Mouse (Mus musculus) MEL (cell line): Measurements from ENCODE around the gene Isg20l2. TPM values are rescaled to one million over a fixed set of nuclear protein-coding genes. Genes with fewer than 3 reads are reported as not detected.

Experiments used
- DNase-seq: peaks from one replicate; pipeline ENCODE4 v3.0.0; 2011; ENCODE audit warnings: low read depth, low spot score
- H3K27ac ChIP-seq: 2 replicates; pipeline ENCODE4 v1.5.1; 2012; ENCODE audit warnings: low read depth, mild to moderate bottlenecking, control low read depth, low read length, moderate library complexity; ENCODE audit not compliant: control insufficient read depth
- H3K27me3 ChIP-seq, 2 experiments: fragments of 150-350 bp in 1 of 2; sonication (generic) in 1 of 2; 2 replicates each; pipeline ENCODE4 v1.6.1; 2012; ENCODE audit warnings: low read length in 2 of 2, mild to moderate bottlenecking in 2 of 2, improper control_type of control experiment in 1 of 2, moderate library complexity in 1 of 2; ENCODE audit not compliant: insufficient read depth in 2 of 2, control insufficient read depth in 1 of 2
- H3K36me3 ChIP-seq, 2 experiments: 2 replicates each; pipeline ENCODE4 v1.6.1; 2012 to 2014; ENCODE audit warnings: low read length in 2 of 2, improper control_type of control experiment in 1 of 2, inconsistent platforms in 1 of 2, mild to moderate bottlenecking in 1 of 2; ENCODE audit not compliant: insufficient read depth in 2 of 2, control insufficient read depth in 1 of 2
- H3K4me1 ChIP-seq, 2 experiments: fragments of 150-350 bp in 1 of 2; sonication (generic) in 1 of 2; 2 replicates each; pipeline ENCODE4 v1.6.1; 2012; ENCODE audit warnings: low read length in 2 of 2, improper control_type of control experiment in 1 of 2, mild to moderate bottlenecking in 1 of 2; ENCODE audit not compliant: insufficient read depth in 2 of 2, control insufficient read depth in 1 of 2
- H3K4me3 ChIP-seq, 2 experiments: fragments of 150-350 bp in 1 of 2; sonication (generic) in 1 of 2; 2 replicates each; pipeline ENCODE4 v1.5.1; 2012; ENCODE audit warnings: low read depth in 2 of 2, low read length in 2 of 2, mild to moderate bottlenecking in 2 of 2, moderate library complexity in 2 of 2, control low read depth in 1 of 2, improper control_type of control experiment in 1 of 2; ENCODE audit not compliant: control insufficient read depth in 1 of 2, insufficient read depth in 1 of 2
- H3K79me2 ChIP-seq: 2 replicates; pipeline ENCODE4 v1.6.1; 2012; ENCODE audit warnings: mild to moderate bottlenecking, low read length, moderate library complexity; ENCODE audit not compliant: control insufficient read depth, poor library complexity, insufficient read depth
- H3K9ac ChIP-seq: 2 replicates; pipeline ENCODE4 v1.6.1; 2012; ENCODE audit warnings: low read depth, mild to moderate bottlenecking, control low read depth, low read length, moderate library complexity; ENCODE audit not compliant: control insufficient read depth, poor library complexity, severe bottlenecking
- H3K9me3 ChIP-seq: fragments of 150-350 bp; sonication (generic); replicated peaks from 2 replicates; pipeline ENCODE4 v1.6.1; 2012; ENCODE audit warnings: mild to moderate bottlenecking, low read length, improper control_type of control experiment, moderate library complexity; ENCODE audit not compliant: insufficient read depth
- CHD1 ChIP-seq: IDR thresholded peaks from 2 replicates; pipeline ENCODE4 v1.6.1; 2012; ENCODE audit warnings: low read depth, mild to moderate bottlenecking, inconsistent platforms, low read length, improper control_type of control experiment
- ELF1 ChIP-seq: IDR thresholded peaks from 2 replicates; pipeline ENCODE4 v1.6.1; 2014; ENCODE audit warnings: low read depth, mild to moderate bottlenecking, inconsistent platforms, low read length, improper control_type of control experiment, moderate library complexity
- ETS1 ChIP-seq: IDR thresholded peaks from 2 replicates; pipeline ENCODE4 v1.6.1; 2012; ENCODE audit warnings: low read depth, mild to moderate bottlenecking, inconsistent platforms, low read length, improper control_type of control experiment, moderate library complexity
- GATA1 ChIP-seq: IDR thresholded peaks from 2 replicates; pipeline ENCODE4 v1.6.1; 2011; ENCODE audit warnings: low read depth, low read length, improper control_type of control experiment
- HCFC1 ChIP-seq: IDR thresholded peaks from 2 replicates; pipeline ENCODE4 v1.6.1; 2012; ENCODE audit warnings: low read depth, mild to moderate bottlenecking, inconsistent platforms, low read length, improper control_type of control experiment, moderate library complexity
- JUND ChIP-seq: IDR thresholded peaks from 2 replicates; pipeline ENCODE4 v1.6.1; 2011; ENCODE audit warnings: low read depth, mild to moderate bottlenecking, improper control_type of control experiment, low read length
- KAT2A ChIP-seq: conservative IDR thresholded peaks from 2 replicates; pipeline ENCODE4 v1.6.1; 2012; ENCODE audit warnings: low read depth, low read length, improper control_type of control experiment, inconsistent platforms
- MAX ChIP-seq: IDR thresholded peaks from 2 replicates; pipeline ENCODE4 v1.6.1; 2011; ENCODE audit warnings: low read length, improper control_type of control experiment
- MAZ ChIP-seq: IDR thresholded peaks from 2 replicates; pipeline ENCODE4 v1.6.1; 2012; ENCODE audit warnings: low read depth, mild to moderate bottlenecking, inconsistent platforms, low read length, improper control_type of control experiment
- MEF2A ChIP-seq: IDR thresholded peaks from 2 replicates; pipeline ENCODE4 v1.6.1; 2014; ENCODE audit warnings: low read depth, mild to moderate bottlenecking, inconsistent platforms, low read length, improper control_type of control experiment; ENCODE audit not compliant: poor library complexity, insufficient replicate concordance, severe bottlenecking; ENCODE audit errors: extremely low read depth
- MXI1 ChIP-seq: IDR thresholded peaks from 2 replicates; pipeline ENCODE4 v1.6.1; 2011; ENCODE audit warnings: mild to moderate bottlenecking, low read depth, low read length, improper control_type of control experiment
- MYC ChIP-seq: IDR thresholded peaks from 2 replicates; pipeline ENCODE4 v1.6.1; 2011; ENCODE audit warnings: low read depth, mild to moderate bottlenecking, low read length, improper control_type of control experiment, moderate library complexity
- NELFE ChIP-seq: IDR thresholded peaks from 2 replicates; pipeline ENCODE4 v1.6.1; 2011; ENCODE audit warnings: low read depth, low read length, improper control_type of control experiment
- NRF1 ChIP-seq: IDR thresholded peaks from 2 replicates; pipeline ENCODE4 v1.6.1; 2014; ENCODE audit warnings: low read depth, mild to moderate bottlenecking, inconsistent platforms, low read length, improper control_type of control experiment, moderate library complexity; ENCODE audit not compliant: poor library complexity, insufficient read depth, severe bottlenecking
- POLR2AphosphoS2 ChIP-seq: IDR thresholded peaks from 2 replicates; pipeline ENCODE4 v1.6.1; 2011; ENCODE audit warnings: low read length, improper control_type of control experiment
- POLR2AphosphoS5 ChIP-seq: IDR thresholded peaks from 2 replicates; pipeline ENCODE4 v1.6.1; 2012; ENCODE audit warnings: low read depth, borderline replicate concordance, mild to moderate bottlenecking, inconsistent platforms, low read length, moderate library complexity, mixed read lengths
- RCOR1 ChIP-seq: IDR thresholded peaks from 2 replicates; pipeline ENCODE4 v1.6.1; 2012; ENCODE audit warnings: low read depth, mild to moderate bottlenecking, inconsistent platforms, low read length, improper control_type of control experiment
- SIN3A ChIP-seq: IDR thresholded peaks from 2 replicates; pipeline ENCODE4 v1.6.1; 2012; ENCODE audit warnings: low read length, improper control_type of control experiment, inconsistent platforms
- UBTF ChIP-seq: IDR thresholded peaks from 2 replicates; pipeline ENCODE4 v1.6.1; 2012; ENCODE audit warnings: low read depth, mild to moderate bottlenecking, inconsistent platforms, low read length, improper control_type of control experiment, moderate library complexity, borderline replicate concordance; ENCODE audit not compliant: insufficient read depth
- USF1 ChIP-seq: IDR thresholded peaks from 2 replicates; pipeline ENCODE4 v1.6.1; 2014; ENCODE audit warnings: low read depth, mild to moderate bottlenecking, inconsistent platforms, low read length, improper control_type of control experiment, moderate library complexity
- USF2 ChIP-seq, 2 experiments: IDR thresholded peaks; 2 replicates each; pipeline ENCODE4 v1.6.1; 2011 to 2012; ENCODE audit warnings: improper control_type of control experiment in 2 of 2, low read length in 2 of 2, borderline replicate concordance in 1 of 2, inconsistent platforms in 1 of 2, low read depth in 1 of 2, mild to moderate bottlenecking in 1 of 2; ENCODE audit not compliant: insufficient read depth in 1 of 2
- ZMIZ1 ChIP-seq: IDR thresholded peaks from 2 replicates; pipeline ENCODE4 v1.6.1; 2012; ENCODE audit warnings: low read depth, mild to moderate bottlenecking, inconsistent platforms, low read length, improper control_type of control experiment, moderate library complexity
- polyA plus RNA-seq, 2 experiments: library from polyadenylated mRNA; stranded (reverse) in 1 of 2; unstranded in 1 of 2; fragments of >175 nt in 1 of 2; fragments of >200 nt in 1 of 2; gene quantifications; 2 replicates each; pipeline versions ENCODE4 v1.2.1 to v1.2.4; 2012; ENCODE audit warnings: low replicate concordance in 2 of 2, low read depth in 1 of 2; ENCODE audit not compliant: insufficient read length in 2 of 2, insufficient read depth in 1 of 2, missing spikeins in 1 of 2
- total RNA-seq: library from RNA; depleted of rRNA; stranded (reverse); fragments of 300-350 nt; gene quantifications from 2 replicates; pipeline ENCODE4 v1.2.3, GENCODE M21; 2012

Isg20l2 gene
- total and polyA plus RNA-seq, 3 experiments = 45.0 to 71.8 TPM; not detected in 1

- no peak for TF ChIP-seq MXI1
- TF ChIP-seq ZMIZ1 = no peak
- TF ChIP-seq NELFE = no peak
- TF ChIP-seq KAT2A = no peak
- TF ChIP-seq SIN3A = no peak
- TF ChIP-seq CHD1 = no peak
- Histone ChIP-seq H3K4me3 (no peak overlapping the region), H3K27ac (no peak overlapping the region), H3K9ac (no peak overlapping the region), H3K27me3 (no peaks in the 10 kb centered on the region), H3K4me1 (no peaks in the 10 kb centered on the region), H3K79me2 (no peaks in the 10 kb centered on the region), H3K9me3 (no peaks in the 10 kb centered on the region), H3K36me3 (no peaks in the 10 kb centered on the region)
- DNase-seq = no peak
Measured at GRCm38 (mm10) chr3:87947811-87948199, 17.7 kb downstream of the Isg20l2 start.

- TF ChIP-seq POLR2AphosphoS2 = no peak
- no peak for TF ChIP-seq GATA1
- TF ChIP-seq NELFE = no peak
- no peak for TF ChIP-seq SIN3A
- no peak for TF ChIP-seq MAX
- no peak for TF ChIP-seq USF1
- TF ChIP-seq NRF1 = no peak
- no peak for TF ChIP-seq JUND
- TF ChIP-seq ELF1 = no peak
- no peak for TF ChIP-seq MEF2A
- TF ChIP-seq MAZ = no peak
- TF ChIP-seq UBTF = no peak
- TF ChIP-seq RCOR1 = no peak
- TF ChIP-seq ETS1 = no peak
- TF ChIP-seq ZMIZ1 = no peak
- TF ChIP-seq POLR2AphosphoS5 = no peak
- no peak for TF ChIP-seq HCFC1
- no peak for TF ChIP-seq USF2 (IDR thresholded peaks at IDR 0.05; ENCODE audit: borderline replicate concordance in 1 of 2, insufficient read depth in 1 of 2, low read depth in 1 of 2, low read length in 2 of 2)
- no peak for TF ChIP-seq MYC
- Histone ChIP-seq H3K4me1 (no peaks in the 10 kb centered on the region), H3K27ac (no peak within 1 kb of the TSS), H3K9ac (no peak within 1 kb of the TSS), H3K27me3 (no peaks in the 10 kb centered on the region), H3K36me3 (no peaks in the 10 kb centered on the region), H3K79me2 (no peaks in the 10 kb centered on the region), H3K4me3 (no peak within 1 kb of the TSS), H3K9me3 (no peaks in the 10 kb centered on the region)
- no peak for DNase-seq
Measured at GRCm38 (mm10) chr3:87948378-87949265, 18.5 kb downstream of the Isg20l2 start, which contains the start of gene Crabp2. TSS of gene Crabp2 (plus strand) at chr3:87948666.
